Mouse (Mus musculus): ENCODE measurements around the gene Palm3. TPM values are rescaled to one million over a fixed set of nuclear protein-coding genes. Genes with fewer than 3 reads are reported as not detected.
"Not testable (repeated sequence)": the region's sequence is repeated elsewhere in the genome, so short reads cannot be mapped to it uniquely, and the experiment has no call there.

Gene Palm3
- polyA plus RNA-seq, 1 experiment from 2014 or later: 2.1 TPM

GRCm38 (mm10) chr8:83980845-83981244 lies 40.4 kb upstream of the Palm3 start:
- no peaks in the 10 kb centered on the region for H3K27me3 ChIP-seq (replicated peaks)
- H3K4me1 ChIP-seq (replicated peaks): peaks cover 54% of the 10 kb centered on the region
- H3K9me3 ChIP-seq (replicated peaks): no peaks in the 10 kb centered on the region
- 73% methylated on average over 8 of the region's 8 CpGs for WGBS
- ATAC-seq (ENCODE audit: insufficient number of reproducible peaks, low FRiP score): no peak; the same call in 1 of the 2 replicates
- H3K9ac ChIP-seq: peak overlapping the region; percentile 63; the same call in 1 of the 2 replicates
- no peak overlapping the region for H3K4me2 ChIP-seq
- no peak overlapping the region for H3K4me3 ChIP-seq
- peaks cover 50% of the 10 kb centered on the region for H3K36me3 ChIP-seq
- H3K27ac ChIP-seq (ENCODE audit: poor library complexity, severe bottlenecking): peak overlapping the region; percentile 85

GRCm38 (mm10) chr8:83981533-83981932 lies 39.7 kb upstream of the Palm3 start:
- Histone ChIP-seq H3K4me3 (no peak overlapping the region), H3K36me3 (peaks cover 57% of the 10 kb centered on the region), H3K9me3 (replicated peaks) (no peaks in the 10 kb centered on the region), H3K4me2 (no peak overlapping the region), H3K27me3 (replicated peaks) (no peaks in the 10 kb centered on the region), H3K27ac (ENCODE audit: poor library complexity, severe bottlenecking) (peak overlapping the region; percentile 85; the same call in 1 of the 2 replicates), H3K9ac (no peak overlapping the region; the same call in 1 of the 2 replicates), H3K4me1 (replicated peaks) (peaks cover 48% of the 10 kb centered on the region)
- 93% methylated on average over 7 of the region's 7 CpGs for WGBS
- ATAC-seq (ENCODE audit: insufficient number of reproducible peaks, low FRiP score): no peak

GRCm38 (mm10) chr8:83982449-83982848 lies 38.8 kb upstream of the Palm3 start:
- Histone ChIP-seq H3K27ac (ENCODE audit: poor library complexity, severe bottlenecking) (no peak overlapping the region), H3K9me3 (replicated peaks) (no peaks in the 10 kb centered on the region), H3K4me2 (no peak overlapping the region), H3K4me1 (replicated peaks) (peaks cover 39% of the 10 kb centered on the region), H3K4me3 (no peak overlapping the region), H3K36me3 (peaks cover 66% of the 10 kb centered on the region), H3K27me3 (replicated peaks) (no peaks in the 10 kb centered on the region), H3K9ac (no peak overlapping the region)
- ATAC-seq (ENCODE audit: insufficient number of reproducible peaks, low FRiP score): no peak
- WGBS: 68% methylated on average over 4 of the region's 4 CpGs

GRCm38 (mm10) chr8:83983222-83983621 lies 38.0 kb upstream of the Palm3 start:
- not testable (repeated sequence) for H3K4me2 ChIP-seq; H3K27me3 ChIP-seq (replicated peaks); H3K9me3 ChIP-seq (replicated peaks); H3K27ac ChIP-seq (ENCODE audit: poor library complexity, severe bottlenecking); ATAC-seq (ENCODE audit: insufficient number of reproducible peaks, low FRiP score); H3K9ac ChIP-seq; H3K4me3 ChIP-seq
- Histone ChIP-seq H3K4me1 (replicated peaks) (peaks cover 31% of the 10 kb centered on the region), H3K36me3 (peaks cover 74% of the 10 kb centered on the region)
- WGBS: 96% methylated on average over 2 of the region's 2 CpGs

- ATAC-seq (ENCODE audit: insufficient number of reproducible peaks, low FRiP score): no peak
- Histone ChIP-seq H3K9me3 (replicated peaks) (no peaks in the 10 kb centered on the region), H3K36me3 (peaks cover 95% of the 10 kb centered on the region), H3K27me3 (replicated peaks) (no peaks in the 10 kb centered on the region), H3K27ac (ENCODE audit: poor library complexity, severe bottlenecking) (no peak overlapping the region), H3K4me2 (no peak overlapping the region), H3K9ac (no peak overlapping the region), H3K4me1 (replicated peaks) (no peaks in the 10 kb centered on the region), H3K4me3 (no peak overlapping the region)
- WGBS: 84% methylated on average over 7 of the region's 7 CpGs
These were observed 32.0 kb upstream of the Palm3 start for GRCm38 (mm10) chr8:83989243-83989642.

GRCm38 (mm10) chr8:83990170-83990569 lies 31.1 kb upstream of the Palm3 start:
- WGBS: 88% methylated on average over 14 of the region's 14 CpGs
- ATAC-seq (ENCODE audit: insufficient number of reproducible peaks, low FRiP score): no peak
- H3K4me3 ChIP-seq: no peak overlapping the region
- no peaks in the 10 kb centered on the region for H3K4me1 ChIP-seq (replicated peaks)
- H3K27ac ChIP-seq (ENCODE audit: poor library complexity, severe bottlenecking): no peak overlapping the region
- no peaks in the 10 kb centered on the region for H3K9me3 ChIP-seq (replicated peaks)
- H3K9ac ChIP-seq: no peak overlapping the region
- no peak overlapping the region for H3K4me2 ChIP-seq
- no peaks in the 10 kb centered on the region for H3K27me3 ChIP-seq (replicated peaks)
- H3K36me3 ChIP-seq: peaks cover 95% of the 10 kb centered on the region

- 62% methylated on average over 2 of the region's 2 CpGs for WGBS
- no peaks in the 10 kb centered on the region for H3K9me3 ChIP-seq (replicated peaks)
- H3K36me3 ChIP-seq: peaks cover 77% of the 10 kb centered on the region
- H3K4me3 ChIP-seq: no peak overlapping the region
- no peak overlapping the region for H3K4me2 ChIP-seq
- peaks cover 8% of the 10 kb centered on the region for H3K4me1 ChIP-seq (replicated peaks)
- ATAC-seq (ENCODE audit: insufficient number of reproducible peaks, low FRiP score): no peak
- no peak overlapping the region for H3K27ac ChIP-seq (ENCODE audit: poor library complexity, severe bottlenecking)
- no peaks in the 10 kb centered on the region for H3K27me3 ChIP-seq (replicated peaks)
- no peak overlapping the region for H3K9ac ChIP-seq
These were observed 28.8 kb upstream of the Palm3 start for GRCm38 (mm10) chr8:83992488-83992887.

- 76% methylated on average over 3 of the region's 3 CpGs for WGBS
These were observed 27.2 kb upstream of the Palm3 start for GRCm38 (mm10) chr8:83994030-83994429.

GRCm38 (mm10) chr8:83995973-83996372 lies 25.3 kb upstream of the Palm3 start:
- ATAC-seq (ENCODE audit: insufficient number of reproducible peaks, low FRiP score): no peak; the same call in 1 of the 2 replicates
- 0 out of 2 replicates have a peak overlapping the region, but pooled peaks have one; percentile 95 for H3K27ac ChIP-seq (ENCODE audit: poor library complexity, severe bottlenecking)
- 19% methylated on average over 12 of the region's 12 CpGs for WGBS
- H3K4me2 ChIP-seq: peak overlapping the region; percentile 89
- H3K36me3 ChIP-seq: peaks cover 58% of the 10 kb centered on the region
- H3K4me1 ChIP-seq (replicated peaks): peaks cover 29% of the 10 kb centered on the region
- no peaks in the 10 kb centered on the region for H3K9me3 ChIP-seq (replicated peaks)
- H3K9ac ChIP-seq: peak overlapping the region; percentile 93; the same call in 1 of the 2 replicates
- peaks cover 11% of the 10 kb centered on the region for H3K27me3 ChIP-seq (replicated peaks)
- peak overlapping the region; percentile 95 for H3K4me3 ChIP-seq

More at GRCm38 (mm10) chr8:83994030-83994429, 27.2 kb upstream of the Palm3 start:
- Histone ChIP-seq H3K4me1 (replicated peaks) (peaks cover 14% of the 10 kb centered on the region), H3K9ac (no peak overlapping the region), H3K4me3 (no peak overlapping the region), H3K4me2 (no peak overlapping the region), H3K9me3 (replicated peaks) (no peaks in the 10 kb centered on the region), H3K27ac (ENCODE audit: poor library complexity, severe bottlenecking) (no peak overlapping the region), H3K36me3 (peaks cover 61% of the 10 kb centered on the region), H3K27me3 (replicated peaks) (no peaks in the 10 kb centered on the region)
- ATAC-seq (ENCODE audit: insufficient number of reproducible peaks, low FRiP score): no peak

GRCm38 (mm10) chr8:83996567-83997505 lies 24.4 kb upstream of the Palm3 start:
- peak overlapping the region; percentile 93 for H3K9ac ChIP-seq
- WGBS: under 1% methylated on average over 68 of the region's 103 CpGs
- ATAC-seq (ENCODE audit: insufficient number of reproducible peaks, low FRiP score): peak; percentile 87
- peak overlapping the region; percentile 95 for H3K27ac ChIP-seq (ENCODE audit: poor library complexity, severe bottlenecking)
- H3K4me1 ChIP-seq (replicated peaks): peaks cover 33% of the 10 kb centered on the region
- H3K9me3 ChIP-seq (replicated peaks): no peaks in the 10 kb centered on the region
- H3K4me3 ChIP-seq: peak overlapping the region; percentile 95
- peaks cover 53% of the 10 kb centered on the region for H3K36me3 ChIP-seq
- H3K4me2 ChIP-seq: peak overlapping the region; percentile 89
- H3K27me3 ChIP-seq (replicated peaks): peaks cover 19% of the 10 kb centered on the region

GRCm38 (mm10) chr8:83997511-83998141 lies 23.6 kb upstream of the Palm3 start, which contains the start of gene Samd1:
Gene Samd1, plus strand, starts transcription at chr8:83997672.
- H3K4me2 ChIP-seq: peak within 1 kb of the TSS; percentile 96
- H3K9me3 ChIP-seq (replicated peaks): no peaks in the 10 kb centered on the region
- H3K4me1 ChIP-seq (replicated peaks): peaks cover 33% of the 10 kb centered on the region
- peak; percentile 1; the same call in 1 of the 2 replicates for ATAC-seq (ENCODE audit: insufficient number of reproducible peaks, low FRiP score)
- H3K9ac ChIP-seq: peak within 1 kb of the TSS; percentile 93
- H3K27ac ChIP-seq (ENCODE audit: poor library complexity, severe bottlenecking): peak within 1 kb of the TSS; percentile 95
- H3K27me3 ChIP-seq (replicated peaks): peaks cover 19% of the 10 kb centered on the region
- 11% methylated on average over 74 of the region's 112 CpGs for WGBS
- H3K4me3 ChIP-seq: peak within 1 kb of the TSS; percentile 95
- H3K36me3 ChIP-seq: peaks cover 46% of the 10 kb centered on the region
